Mouse (Mus musculus) limb, embryonic 12.5 days (tissue): Measurements from ENCODE around the gene Pard3. TPM values are rescaled to one million over a fixed set of nuclear protein-coding genes. Genes with fewer than 3 reads are reported as not detected.
"Not testable (repeated sequence)": the region's sequence is repeated elsewhere in the genome, so short reads cannot be mapped to it uniquely, and the experiment has no call there.

Experiments used
- ATAC-seq: fragments of 200-750 bp; cut with Nextera tagmentation; 2 replicates; pipeline ENCODE4 v1.8.0; 2017; ENCODE audit warnings: low read depth, moderate TSS enrichment; ENCODE audit not compliant: insufficient number of reproducible peaks, insufficient read depth, low FRiP score, low TSS enrichment
- H3K27ac ChIP-seq: fragments of 300-500 bp; sonication (generic); 2 replicates; pipeline ENCODE4 v1.5.1; 2016; ENCODE audit warnings: mild to moderate bottlenecking, moderate library complexity
- H3K27me3 ChIP-seq: fragments of 300-500 bp; sonication (generic); 2 replicates; pipeline ENCODE4 v1.6.1; 2016; ENCODE audit warnings: mild to moderate bottlenecking, moderate library complexity
- H3K36me3 ChIP-seq: fragments of 300-500 bp; sonication (generic); 2 replicates; pipeline ENCODE4 v1.6.1; 2016; ENCODE audit warnings: mild to moderate bottlenecking, moderate library complexity
- H3K4me1 ChIP-seq: fragments of 300-500 bp; sonication (generic); replicated peaks from 2 replicates; pipeline ENCODE4 v1.6.1; 2016
- H3K4me2 ChIP-seq: fragments of 300-500 bp; sonication (generic); 2 replicates; pipeline ENCODE4 v1.6.1; 2016; ENCODE audit warnings: mild to moderate bottlenecking, moderate library complexity
- H3K4me3 ChIP-seq: fragments of 300-500 bp; sonication (generic); replicated peaks from 2 replicates; pipeline ENCODE4 v1.5.1; 2016; ENCODE audit warnings: mild to moderate bottlenecking
- H3K9ac ChIP-seq: fragments of 300-500 bp; sonication (generic); replicated peaks from 2 replicates; pipeline ENCODE4 v1.6.1; 2016; ENCODE audit warnings: mild to moderate bottlenecking, moderate library complexity
- H3K9me3 ChIP-seq: fragments of 300-500 bp; sonication (generic); 2 replicates; pipeline ENCODE4 v1.6.1; 2016; ENCODE audit warnings: mild to moderate bottlenecking, moderate library complexity
- whole genome bisulfite sequencing: fragments of 180-500 bp; shearing (Covaris S2); methylation state at CpG from one replicate; pipeline ENCODE4 v1.1.7; 2016; 5-methylcytosine and 5-hydroxymethylcytosine counted together
- polyA plus RNA-seq: library from polyadenylated mRNA; unstranded; fragments of >200 nt; fragmentation: Nextera tagmentation; extraction: Ambion mirVana; gene quantifications from 2 replicates; pipeline ENCODE4 v1.2.1, GENCODE M21; 2016

Pard3 gene
- polyA plus RNA-seq, 1 experiment from 2014 or later, result 50.6 TPM

DNA sequence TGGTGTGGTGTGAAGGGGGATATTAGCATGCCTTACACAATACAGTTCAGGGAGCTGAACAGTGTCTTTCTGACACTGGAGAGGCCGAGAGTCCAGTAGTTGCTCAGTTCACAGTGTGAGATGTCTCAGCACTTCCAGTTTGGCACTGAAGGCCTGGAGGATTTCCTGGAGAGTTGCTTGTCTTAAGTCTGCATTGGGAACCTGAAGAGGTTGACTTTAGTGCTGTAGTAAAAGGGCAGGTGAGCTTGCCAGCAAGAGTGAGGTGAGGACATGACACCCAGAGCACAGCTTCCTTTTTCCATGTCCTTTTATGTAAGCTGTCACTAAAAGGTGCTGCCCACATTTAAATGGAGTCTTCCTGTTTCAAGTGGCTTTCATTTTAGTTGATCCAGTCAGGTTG, 99.1 kb downstream of the Pard3 start:
- Histone ChIP-seq H3K36me3 (peaks cover 6% of the 10 kb centered on the region; the same call in 1 of the 2 replicates), H3K27ac (no peak overlapping the region), H3K4me1 (peaks cover 11% of the 10 kb centered on the region), H3K9me3 (no peaks in the 10 kb centered on the region), H3K27me3 (no peaks in the 10 kb centered on the region), H3K9ac (no peak overlapping the region), H3K4me3 (no peak overlapping the region), H3K4me2 (no peak overlapping the region)
- 92% methylated on average over 1 of the region's 1 CpGs for WGBS
- no peak for ATAC-seq

DNA sequence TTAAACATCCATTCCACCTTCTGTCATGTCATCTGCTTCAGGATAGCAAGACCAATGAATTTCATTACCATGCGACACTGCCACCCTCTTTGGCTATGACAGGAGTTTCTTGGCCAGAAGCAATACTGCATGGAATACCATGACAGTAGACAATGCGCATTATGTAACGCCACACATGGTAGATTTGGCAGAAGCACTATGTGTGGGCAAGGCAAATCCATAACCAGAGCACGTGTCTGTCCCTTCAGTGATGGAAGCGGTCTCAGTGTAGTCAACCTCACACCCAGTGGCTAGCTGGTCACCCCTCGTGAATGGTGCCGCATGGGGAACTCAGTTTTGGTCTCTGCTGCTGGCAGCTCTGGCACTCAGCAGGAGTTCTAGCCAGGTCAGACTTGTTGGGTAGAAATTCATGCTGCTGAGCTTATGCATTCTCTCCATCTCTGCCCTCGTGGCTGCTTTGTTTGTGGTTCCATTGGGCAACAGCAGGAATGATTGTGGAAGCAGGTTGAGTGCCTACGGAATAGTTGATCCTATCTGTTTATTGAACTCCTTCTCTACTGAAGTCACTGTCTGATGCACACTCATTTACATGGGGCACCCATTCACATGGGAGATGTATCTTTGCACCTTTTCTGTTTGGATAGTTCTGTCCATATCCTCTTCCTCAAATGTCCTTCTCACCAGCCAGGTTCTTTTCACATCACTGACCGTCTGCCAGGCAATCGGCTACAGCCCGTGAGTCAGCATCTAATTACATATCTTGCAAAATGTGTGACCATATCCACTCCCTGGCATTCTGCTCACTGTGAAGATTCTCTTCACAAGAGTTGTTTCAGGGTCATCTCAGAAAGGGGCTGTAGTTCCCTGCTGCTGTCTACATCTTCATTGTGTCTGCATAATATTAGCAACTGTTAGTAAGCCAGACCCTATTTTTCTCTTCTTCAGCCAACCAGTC, 100.9 kb downstream of the Pard3 start:
- H3K4me3 ChIP-seq, result no peak overlapping the region
- H3K27me3 ChIP-seq, result no peaks in the 10 kb centered on the region
- no peak for ATAC-seq
- H3K9ac ChIP-seq, result no peak overlapping the region
- H3K36me3 ChIP-seq, result peaks cover 6% of the 10 kb centered on the region; the same call in 1 of the 2 replicates
- no peak overlapping the region for H3K27ac ChIP-seq
- 92% methylated on average over 12 of the region's 12 CpGs for WGBS
- H3K4me1 ChIP-seq, result peaks cover 15% of the 10 kb centered on the region
- no peaks in the 10 kb centered on the region for H3K9me3 ChIP-seq
- no peak overlapping the region for H3K4me2 ChIP-seq

GRCm38 (mm10) chr8:127168496-127168895, 104.8 kb downstream of the Pard3 start:
- Histone ChIP-seq H3K4me2 (no peak overlapping the region), H3K27me3 (no peaks in the 10 kb centered on the region), H3K36me3 (no peaks in the 10 kb centered on the region), H3K27ac (no peak overlapping the region), H3K4me3 (no peak overlapping the region), H3K4me1 (peaks cover 17% of the 10 kb centered on the region; the same call in 1 of the 2 replicates), H3K9ac (no peak overlapping the region), H3K9me3 (no peaks in the 10 kb centered on the region)
- ATAC-seq, result no peak
- WGBS, result 33% methylated on average over 2 of the region's 2 CpGs

DNA sequence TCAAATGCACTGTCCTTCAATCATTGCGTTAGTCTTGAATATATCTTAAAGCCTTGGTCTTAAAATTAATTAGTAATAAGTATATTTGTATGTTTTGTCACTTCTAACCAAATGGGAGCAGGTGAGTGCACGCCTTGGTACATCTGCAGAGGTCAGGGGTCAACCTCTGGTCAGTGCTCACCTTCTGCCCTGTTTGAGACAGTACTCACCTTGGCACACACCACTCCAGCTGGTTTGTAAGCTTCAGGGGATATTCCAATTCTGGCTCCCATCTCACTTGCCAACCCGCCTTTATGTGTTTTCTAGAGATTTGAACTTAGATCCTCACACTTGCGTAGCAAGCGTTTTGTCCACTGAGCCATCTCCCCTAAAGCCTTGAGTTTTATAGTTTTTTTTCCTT, 105.7 kb downstream of the Pard3 start:
- H3K4me1 ChIP-seq, result peaks cover 17% of the 10 kb centered on the region; the same call in 1 of the 2 replicates
- H3K9ac ChIP-seq, result no peak overlapping the region
- H3K4me3 ChIP-seq, result no peak overlapping the region
- H3K27me3 ChIP-seq, result no peaks in the 10 kb centered on the region
- H3K27ac ChIP-seq, result no peak overlapping the region
- 92% methylated on average over 5 of the region's 5 CpGs for WGBS
- no peaks in the 10 kb centered on the region for H3K36me3 ChIP-seq
- no peak overlapping the region for H3K4me2 ChIP-seq
- no peaks in the 10 kb centered on the region for H3K9me3 ChIP-seq
- ATAC-seq, result no peak

- not testable (repeated sequence) for H3K9me3 ChIP-seq, H3K27ac ChIP-seq, H3K36me3 ChIP-seq, H3K4me3 ChIP-seq, H3K9ac ChIP-seq, H3K4me2 ChIP-seq, ATAC-seq, H3K27me3 ChIP-seq
- WGBS, result 70% methylated on average over 2 of the region's 2 CpGs
- H3K4me1 ChIP-seq, result peaks cover 17% of the 10 kb centered on the region; the same call in 1 of the 2 replicates
These were observed 106.7 kb downstream of the Pard3 start for GRCm38 (mm10) chr8:127170372-127170771.

DNA sequence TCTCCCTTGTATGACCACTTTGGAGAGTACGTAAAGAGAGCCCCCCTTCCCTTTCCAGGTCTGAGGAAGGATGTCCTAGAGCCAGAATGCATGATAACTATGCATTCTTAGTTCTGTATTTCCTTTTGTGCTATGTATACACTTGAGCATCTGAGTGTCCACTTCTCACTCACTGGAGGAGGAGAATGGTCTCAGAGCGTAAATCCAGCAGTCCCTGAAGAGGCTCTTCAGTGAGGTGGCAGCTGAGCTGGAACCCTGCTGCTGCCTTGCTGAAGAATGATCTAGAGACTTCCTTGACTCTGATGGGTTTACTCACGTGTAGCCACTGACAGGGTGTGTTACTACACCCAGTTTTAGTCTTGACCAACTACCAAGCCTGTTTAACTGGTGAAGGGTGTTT, 107.2 kb downstream of the Pard3 start:
- H3K36me3 ChIP-seq, result no peaks in the 10 kb centered on the region
- ATAC-seq, result no peak

GRCm38 (mm10) chr8:127173483-127173882, 109.8 kb downstream of the Pard3 start:
- no peak overlapping the region for H3K27ac ChIP-seq
- ATAC-seq, result no peak
- no peak overlapping the region for H3K4me3 ChIP-seq
- WGBS, result 94% methylated on average over 5 of the region's 5 CpGs
- H3K4me2 ChIP-seq, result no peak overlapping the region
- no peaks in the 10 kb centered on the region for H3K9me3 ChIP-seq
- no peaks in the 10 kb centered on the region for H3K36me3 ChIP-seq
- H3K27me3 ChIP-seq, result no peaks in the 10 kb centered on the region
- H3K9ac ChIP-seq, result no peak overlapping the region
- peaks cover 13% of the 10 kb centered on the region for H3K4me1 ChIP-seq

More for the DNA sequence above, 107.2 kb downstream of the Pard3 start:
- H3K27ac ChIP-seq, result no peak overlapping the region
- H3K4me2 ChIP-seq, result no peak overlapping the region
- H3K4me3 ChIP-seq, result no peak overlapping the region
- no peaks in the 10 kb centered on the region for H3K9me3 ChIP-seq
- no peak overlapping the region for H3K9ac ChIP-seq
- H3K27me3 ChIP-seq, result no peaks in the 10 kb centered on the region
- WGBS, result 87% methylated on average over 3 of the region's 3 CpGs
- H3K4me1 ChIP-seq, result peaks cover 17% of the 10 kb centered on the region; the same call in 1 of the 2 replicates

- Histone ChIP-seq H3K27ac (no peak overlapping the region), H3K4me2 (no peak overlapping the region), H3K9me3 (no peaks in the 10 kb centered on the region), H3K4me1 (peaks cover 10% of the 10 kb centered on the region), H3K36me3 (no peaks in the 10 kb centered on the region), H3K27me3 (no peaks in the 10 kb centered on the region), H3K9ac (no peak overlapping the region), H3K4me3 (no peak overlapping the region)
- no peak for ATAC-seq
- 90% methylated on average over 6 of the region's 6 CpGs for WGBS
These were observed 110.7 kb downstream of the Pard3 start for GRCm38 (mm10) chr8:127174411-127174810.

GRCm38 (mm10) chr8:127175160-127175836, 111.6 kb downstream of the Pard3 start:
- no peak overlapping the region for H3K4me3 ChIP-seq
- H3K27me3 ChIP-seq, result no peaks in the 10 kb centered on the region
- no peak overlapping the region for H3K9ac ChIP-seq
- peaks cover 10% of the 10 kb centered on the region for H3K4me1 ChIP-seq
- no peaks in the 10 kb centered on the region for H3K36me3 ChIP-seq
- 59% methylated on average over 6 of the region's 6 CpGs for WGBS
- H3K4me2 ChIP-seq, result no peak overlapping the region
- H3K9me3 ChIP-seq, result no peaks in the 10 kb centered on the region
- no peak overlapping the region for H3K27ac ChIP-seq
- ATAC-seq, result no peak

DNA sequence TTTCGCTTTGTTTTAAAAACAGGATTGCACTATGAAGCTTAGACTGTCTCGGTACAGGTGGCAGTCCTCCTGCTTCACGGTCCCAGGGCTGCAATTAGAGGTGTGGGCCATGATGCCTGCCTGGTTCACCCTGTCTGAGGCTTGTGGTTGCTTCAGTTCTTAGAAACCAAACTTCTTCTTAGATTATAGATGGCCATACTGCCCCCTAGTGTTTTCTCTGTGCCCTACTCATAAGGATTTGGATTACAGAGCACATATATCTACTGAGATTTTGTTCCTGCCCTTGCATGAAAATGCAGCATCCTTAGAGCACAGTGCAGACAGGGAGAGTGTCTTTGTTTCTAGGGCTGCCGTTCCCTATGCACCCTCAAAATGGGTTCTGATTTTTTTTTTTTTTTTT, 114.9 kb downstream of the Pard3 start:
- H3K36me3 ChIP-seq, result no peaks in the 10 kb centered on the region
- ATAC-seq, result peak; percentile 47; the same call in 1 of the 2 replicates
- WGBS, result 45% methylated on average over 4 of the region's 4 CpGs

DNA sequence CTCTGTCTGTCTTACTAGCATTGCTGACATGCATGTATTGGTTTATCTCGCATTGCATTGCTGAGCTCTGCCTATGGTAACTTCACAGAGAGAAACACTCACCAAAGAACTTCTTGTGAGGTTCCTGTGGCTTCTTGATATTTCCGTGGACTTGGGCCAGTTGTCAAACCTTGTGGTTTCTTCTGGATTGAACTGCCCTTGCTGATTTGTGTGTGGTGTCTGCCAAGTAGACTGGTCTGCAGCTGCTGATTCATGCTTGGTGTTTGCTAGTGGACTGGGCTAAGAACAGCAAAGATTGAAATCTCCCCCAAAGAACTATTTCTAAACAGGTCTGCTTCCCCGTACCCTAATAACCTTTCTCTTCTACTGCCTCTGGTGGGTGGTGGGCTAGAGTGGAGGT, 117.6 kb downstream of the Pard3 start:
- no peak overlapping the region for H3K9ac ChIP-seq
- H3K27me3 ChIP-seq, result no peaks in the 10 kb centered on the region
- no peak for ATAC-seq
- no peaks in the 10 kb centered on the region for H3K36me3 ChIP-seq
- H3K4me3 ChIP-seq, result no peak overlapping the region
- no peak overlapping the region for H3K27ac ChIP-seq
- H3K4me2 ChIP-seq, result no peak overlapping the region
- no peaks in the 10 kb centered on the region for H3K9me3 ChIP-seq
- WGBS, result 92% methylated on average over 3 of the region's 3 CpGs
- peaks cover 43% of the 10 kb centered on the region for H3K4me1 ChIP-seq

More for the DNA sequence above, 114.9 kb downstream of the Pard3 start:
- Histone ChIP-seq H3K27ac (no peak overlapping the region), H3K4me1 (peaks cover 18% of the 10 kb centered on the region), H3K27me3 (no peaks in the 10 kb centered on the region), H3K9ac (no peak overlapping the region), H3K4me3 (no peak overlapping the region), H3K9me3 (no peaks in the 10 kb centered on the region), H3K4me2 (no peak overlapping the region)
